Mouse (Mus musculus) left cerebral cortex, postnatal 4 days (tissue): Measurements from ENCODE around the gene Gm49387. TPM values are rescaled to one million over a fixed set of nuclear protein-coding genes. Genes with fewer than 3 reads are reported as not detected.
"Not testable (repeated sequence)": the region's sequence is repeated elsewhere in the genome, so short reads cannot be mapped to it uniquely, and the experiment has no call there.

Source experiments
- DNase-seq: peaks from one replicate; pipeline ENCODE4 v3.0.0-alpha.2; 2022
- intact Hi-C: fragments of 180-260 bp; cut with DNase I; formaldehyde crosslinking; loops from one replicate; pipeline ENCODE4 v1.15.1; 2025
- total RNA-seq, 2 experiments: library from RNA; stranded (reverse); gene quantifications; 2 replicates each; pipeline ENCODE4 v1.2.3; 2021

The Gm49387 gene
- total RNA-seq, 2 experiments from 2014 or later, result not detected

- DNase-seq, result no peak
- intact Hi-C loops, result no loop called here
Measured at GRCm38 (mm10) chr14:31644183-31644830, 3.6 kb upstream of the Gm49387 start.

GRCm38 (mm10) chr14:31641506-31642155 is 953 bp upstream of the Gm49387 start:
- DNase-seq, result no peak
- intact Hi-C loops, result no loop called here

- intact Hi-C loops, result no loop called here
- peak; percentile 80 for DNase-seq
Measured at GRCm38 (mm10) chr14:31640890-31641505, 320 bp upstream of the Gm49387 start, which contains the start of the genes Btd and Hacl1. Gene Btd (plus strand): TSS chr14:31641028. Gene Hacl1 (minus strand): TSS chr14:31641286.

GRCm38 (mm10) chr14:31630677-31631076 is 10.0 kb downstream of the Gm49387 start:
- no peak for DNase-seq
- intact Hi-C loops, result no loop called here

- intact Hi-C loops, result no loop called here
- no peak for DNase-seq
Measured at GRCm38 (mm10) chr14:31622748-31623147, 17.9 kb downstream of the Gm49387 start.

DNA sequence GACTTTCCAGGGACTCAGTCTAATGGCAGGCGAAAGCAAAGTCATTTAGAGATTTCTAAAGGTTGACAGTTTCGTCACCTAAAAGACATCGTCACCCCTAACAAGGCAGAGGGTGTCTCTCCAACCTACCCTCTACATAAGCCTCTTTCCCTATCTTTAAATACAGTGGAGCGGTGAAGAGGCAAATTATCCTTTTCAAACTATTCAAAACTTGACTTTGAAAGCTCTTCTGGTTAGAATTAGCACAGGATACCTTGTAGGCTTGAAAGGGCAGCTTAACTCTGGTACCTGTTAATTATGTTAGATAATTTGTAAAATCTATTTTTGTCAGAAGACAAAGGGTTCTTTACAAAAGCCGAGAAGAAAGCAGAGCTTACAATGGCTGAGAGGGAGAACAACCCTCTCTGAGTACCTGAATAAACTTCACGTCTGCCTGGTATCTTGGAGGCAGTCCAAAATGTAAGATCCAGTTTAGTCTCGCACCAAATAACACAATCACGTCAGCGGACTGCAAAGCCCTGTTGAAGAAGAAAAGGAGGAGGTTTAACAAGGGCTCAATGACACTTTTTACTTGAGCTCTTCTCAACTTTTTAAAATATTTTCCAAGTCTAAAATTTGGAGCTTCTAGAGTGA is 20.0 kb downstream of the Gm49387 start:
- no peak for DNase-seq
- intact Hi-C loops, result no loop called here

DNA sequence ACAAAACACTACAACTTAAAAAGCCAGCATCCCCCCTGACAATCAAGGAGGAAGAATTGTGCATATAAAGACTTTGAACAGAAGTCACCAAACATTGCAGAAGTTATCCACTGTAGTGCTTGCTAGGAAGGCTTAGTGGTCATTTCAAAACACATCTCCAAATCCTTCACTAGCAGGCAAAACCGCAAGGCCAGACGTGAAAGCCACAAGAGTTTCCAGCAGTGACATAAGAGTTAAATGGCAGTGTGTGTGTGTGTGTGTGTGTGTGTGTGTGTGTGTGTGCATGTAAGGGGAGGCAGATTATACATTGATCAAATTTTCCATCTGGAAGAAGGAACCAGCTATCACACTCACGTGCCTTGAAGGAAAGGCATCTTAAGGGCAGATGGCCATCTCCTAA is 22.7 kb downstream of the Gm49387 start:
- intact Hi-C loops, result no loop called here
- DNase-seq, result no peak

GRCm38 (mm10) chr14:31617204-31617603 is 23.5 kb downstream of the Gm49387 start:
- intact Hi-C loops, result no loop called here
- no peak for DNase-seq

DNA sequence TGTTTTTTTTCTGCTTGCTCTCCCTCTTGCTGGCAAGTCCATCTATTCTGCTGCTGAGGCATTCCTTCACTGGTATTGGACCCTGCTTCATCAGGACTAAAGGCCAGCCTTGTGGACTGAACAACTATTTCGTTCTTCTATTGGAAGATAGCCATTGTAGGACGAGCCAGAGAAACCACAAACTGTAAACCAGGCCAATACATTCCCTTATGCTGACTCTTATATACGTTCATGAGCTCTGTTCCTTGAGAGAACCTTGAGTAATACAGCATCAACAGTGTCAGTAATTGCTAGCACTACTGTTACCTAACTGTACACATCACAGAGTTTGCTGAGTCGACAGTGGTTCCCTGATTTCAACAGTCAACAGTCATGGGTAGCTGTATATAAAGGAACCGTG is 27.0 kb downstream of the Gm49387 start:
- no peak for DNase-seq
- intact Hi-C loops, result no loop called here

DNA sequence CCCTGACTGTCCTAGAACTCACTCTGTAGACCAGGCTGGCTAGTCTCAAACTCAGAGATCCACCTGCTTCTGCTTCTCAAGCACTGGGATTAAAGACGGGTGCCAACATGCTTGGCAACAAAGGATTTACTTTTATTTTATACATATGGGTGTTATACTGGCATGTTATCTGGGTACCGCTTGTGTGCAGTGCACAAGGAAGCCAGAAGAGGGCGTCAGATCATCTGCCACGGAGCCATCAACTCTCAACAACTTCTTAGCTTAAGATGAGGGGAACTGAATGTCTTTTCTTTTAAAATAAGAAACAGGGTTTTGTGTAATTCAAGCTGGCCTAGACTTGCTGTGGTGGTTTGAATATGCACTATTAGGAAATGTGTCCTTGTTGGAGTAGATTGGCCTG is 28.7 kb downstream of the Gm49387 start:
- intact Hi-C loops, result no loop called here
- DNase-seq, result no peak

- no peak for DNase-seq
- intact Hi-C loops, result loop anchor here (10.0 kb wide), 1 partner anchor 111 kb away; the partner anchor contains the start of genes Eaf1 and Mettl6
Measured at GRCm38 (mm10) chr14:31605514-31605913, 35.2 kb downstream of the Gm49387 start.

DNA sequence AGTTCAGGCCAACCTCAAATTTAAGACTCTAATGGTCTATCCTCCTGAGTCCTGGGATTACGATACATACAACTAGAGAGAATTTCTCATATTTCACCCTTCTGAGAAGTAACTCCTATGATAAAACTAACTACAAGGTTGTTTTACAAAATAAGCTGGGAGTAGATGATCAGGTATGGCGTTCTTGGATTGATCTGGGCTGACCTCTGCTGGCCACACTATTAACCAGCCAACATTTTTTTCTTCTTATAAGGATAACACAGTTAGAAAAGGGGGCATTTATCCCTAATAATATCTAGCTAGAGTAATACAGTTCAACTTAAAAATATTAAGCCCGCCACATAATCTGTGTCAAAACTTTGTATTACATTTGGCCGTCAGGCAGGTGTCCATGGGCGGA is 35.8 kb downstream of the Gm49387 start:
- peak; percentile 21 for DNase-seq
- intact Hi-C loops, result loop anchor here (10.0 kb wide), 1 partner anchor 110 kb away; the partner anchor contains the start of genes Eaf1 and Mettl6

DNA sequence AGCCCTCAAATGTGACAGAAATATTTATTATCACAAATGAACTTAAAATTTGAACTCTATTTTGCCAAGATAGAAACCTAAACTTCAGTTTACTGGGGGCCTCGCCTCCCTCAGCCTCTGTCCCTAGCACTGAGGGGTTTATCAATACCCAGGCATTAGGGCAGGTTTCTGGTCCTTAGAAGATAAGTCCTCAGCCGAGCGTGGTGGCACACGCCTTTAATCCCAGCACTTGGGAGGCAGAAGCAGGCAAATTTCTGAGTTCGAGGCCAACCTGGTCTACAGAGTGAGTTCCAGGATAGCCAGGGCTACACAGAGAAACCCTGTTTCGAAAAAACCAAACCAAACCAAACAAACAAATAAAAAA is 38.1 kb downstream of the Gm49387 start:
- DNase-seq, result not testable (repeated sequence)
- intact Hi-C loops, result loop anchor here (10.0 kb wide), 1 partner anchor 108 kb away; the partner anchor contains the start of genes Eaf1 and Mettl6

DNA sequence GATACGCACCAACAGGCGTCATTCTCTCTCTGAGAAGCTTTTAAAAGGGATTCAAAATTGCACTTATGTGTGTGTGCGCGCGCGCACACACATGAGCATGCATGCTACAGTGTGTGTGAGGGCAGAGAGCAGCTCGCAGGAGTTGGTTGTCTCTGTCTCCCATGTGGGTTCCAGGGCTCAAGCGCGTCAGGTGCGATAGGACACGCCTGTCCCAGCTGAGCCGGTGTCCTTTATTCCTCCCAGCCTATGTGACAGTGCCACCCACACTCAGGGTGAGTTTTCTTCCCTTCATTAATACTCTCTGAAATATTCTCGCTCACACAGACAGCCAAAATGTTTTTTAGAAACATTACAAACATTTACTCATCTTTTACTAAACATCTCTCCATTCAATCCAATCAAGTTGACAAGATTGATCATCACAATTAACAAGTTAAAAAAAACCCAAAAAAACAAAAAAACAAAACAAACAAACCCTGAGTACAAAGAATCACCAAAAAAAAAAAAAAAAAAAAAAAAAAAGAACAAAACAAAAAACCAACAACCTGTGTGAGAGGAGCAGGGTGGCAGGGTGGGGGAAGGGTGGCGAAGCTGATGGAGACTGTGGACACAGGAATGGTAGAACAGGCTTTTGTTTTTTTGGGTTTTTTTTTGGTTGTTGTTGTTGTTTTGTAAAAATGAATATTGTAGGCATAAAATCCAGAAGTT is 38.6 kb downstream of the Gm49387 start:
- no peak for DNase-seq
- intact Hi-C loops, result loop anchor here (10.0 kb wide), 1 partner anchor 107 kb away; the partner anchor contains the start of genes Eaf1 and Mettl6

GRCm38 (mm10) chr14:31597446-31597845 is 43.2 kb downstream of the Gm49387 start:
- no peak for DNase-seq
- intact Hi-C loops, result no loop called here

DNA sequence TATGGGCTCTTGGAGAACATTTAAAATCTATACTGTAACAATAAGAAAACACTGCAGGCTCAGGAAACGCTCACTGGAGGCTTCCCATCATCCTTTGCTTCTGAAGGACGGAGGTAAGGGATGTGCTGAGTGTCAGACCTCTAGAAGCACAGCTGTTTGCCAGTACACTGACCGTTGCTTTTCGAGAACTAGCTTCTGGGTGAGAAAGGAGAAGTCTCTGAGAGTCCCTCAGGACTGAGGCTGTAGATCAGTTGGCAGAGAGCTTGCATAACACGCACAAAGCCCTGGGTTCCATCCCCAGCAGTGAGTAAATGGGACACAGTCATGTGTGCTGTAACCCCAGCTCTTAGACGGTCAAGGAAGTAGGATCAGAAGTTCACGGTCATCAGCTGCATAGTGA is 44.3 kb downstream of the Gm49387 start:
- intact Hi-C loops, result no loop called here
- DNase-seq, result no peak

DNA sequence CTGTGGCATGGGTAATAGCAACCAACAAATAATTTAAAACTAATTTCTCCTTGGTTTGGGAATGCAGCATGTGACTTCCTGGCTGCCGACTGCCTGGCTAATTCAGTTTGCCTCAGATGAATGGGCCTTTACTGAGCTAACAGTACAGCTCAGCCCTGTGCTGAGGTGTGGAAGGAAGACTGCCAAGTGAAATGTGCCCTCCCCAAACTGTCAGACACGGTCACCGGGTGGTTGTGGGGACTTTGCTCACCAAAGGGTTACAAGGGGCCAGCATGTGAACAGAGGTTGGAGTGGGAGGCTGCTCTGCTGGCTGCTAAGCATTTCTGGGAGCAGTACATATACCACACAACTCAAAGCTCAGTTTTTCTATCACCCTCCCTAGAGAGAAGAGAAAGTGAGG is 46.0 kb downstream of the Gm49387 start:
- intact Hi-C loops, result no loop called here
- no peak for DNase-seq

DNA sequence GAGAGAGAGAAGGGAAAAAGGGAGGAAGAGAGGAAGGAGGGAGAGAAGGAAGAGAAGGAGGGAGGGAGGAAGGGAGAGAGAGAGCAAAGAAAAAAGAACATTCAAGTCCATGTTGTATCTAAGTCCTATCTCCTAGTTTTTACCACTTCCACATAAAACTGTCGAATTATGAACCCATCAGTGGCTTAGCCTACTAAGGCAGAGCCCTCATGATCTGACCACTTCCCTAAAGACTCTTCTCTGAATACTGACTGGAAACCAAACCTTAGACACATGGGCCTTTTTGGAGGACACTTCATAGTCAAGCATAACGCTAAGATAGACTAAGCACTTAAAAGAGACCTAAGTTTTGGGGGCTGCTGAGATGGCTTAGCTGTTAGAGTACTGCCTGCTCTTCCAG is 47.6 kb downstream of the Gm49387 start:
- DNase-seq, result no peak
- intact Hi-C loops, result no loop called here

DNA sequence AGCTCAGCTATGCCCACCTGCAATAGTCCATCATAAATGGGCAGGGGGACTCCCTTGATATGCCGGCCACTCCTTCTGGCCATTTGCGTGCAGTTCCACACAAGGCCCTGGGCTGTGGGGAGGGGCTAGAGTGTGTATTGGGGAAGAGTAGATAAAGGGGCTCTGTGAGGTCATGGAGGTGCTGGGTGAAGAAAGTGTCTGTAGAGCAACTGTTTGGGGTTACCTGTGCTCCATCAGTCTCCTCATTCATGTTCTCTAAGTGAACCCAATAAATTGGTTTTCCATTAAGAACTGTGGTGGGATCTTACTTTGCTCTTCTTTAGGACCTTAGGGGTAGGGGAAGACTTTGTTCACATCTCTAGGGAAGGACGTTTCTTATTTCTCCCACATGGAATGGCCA is 49.4 kb downstream of the Gm49387 start, which contains the start of gene Colq:
TSS of gene Colq (minus strand) at position 101 of the 400 bp plus-strand sequence.
- intact Hi-C loops, result no loop called here

DNA sequence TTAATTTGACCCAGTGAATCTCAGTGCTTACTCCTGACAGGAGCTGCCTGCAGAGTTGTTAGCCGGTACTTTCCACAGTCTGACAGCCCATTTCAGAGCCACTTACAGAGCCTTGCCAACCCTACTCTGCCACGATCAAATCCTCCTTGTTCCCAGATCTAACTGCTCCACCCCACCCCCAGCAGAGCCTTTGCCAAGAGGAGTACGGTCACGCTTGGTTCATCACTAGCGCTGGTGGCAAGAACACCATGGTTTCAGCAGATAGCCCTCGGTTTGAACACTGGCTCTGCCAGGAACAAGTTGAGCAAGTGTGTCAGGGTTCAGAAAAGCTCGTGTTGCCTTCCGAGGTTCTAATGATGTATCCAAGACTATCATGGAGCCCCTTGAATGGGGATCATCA is 54.2 kb downstream of the Gm49387 start:
- intact Hi-C loops, result no loop called here

More for the DNA sequence above, 49.4 kb downstream of the Gm49387 start, which contains the start of gene Colq:
- no peak for DNase-seq

More for the DNA sequence above, 54.2 kb downstream of the Gm49387 start:
- DNase-seq, result no peak
